Mouse (Mus musculus): ENCODE results near the gene Fyttd1. TPM values are rescaled to one million over a fixed set of nuclear protein-coding genes. Genes with fewer than 3 reads are reported as not detected.
A peak's percentile ranks its signal among the peaks of the same experiment; 100 is the strongest.

Gene Fyttd1
- polyA plus RNA-seq, 1 experiment from 2014 or later = 66.5 TPM

DNA sequence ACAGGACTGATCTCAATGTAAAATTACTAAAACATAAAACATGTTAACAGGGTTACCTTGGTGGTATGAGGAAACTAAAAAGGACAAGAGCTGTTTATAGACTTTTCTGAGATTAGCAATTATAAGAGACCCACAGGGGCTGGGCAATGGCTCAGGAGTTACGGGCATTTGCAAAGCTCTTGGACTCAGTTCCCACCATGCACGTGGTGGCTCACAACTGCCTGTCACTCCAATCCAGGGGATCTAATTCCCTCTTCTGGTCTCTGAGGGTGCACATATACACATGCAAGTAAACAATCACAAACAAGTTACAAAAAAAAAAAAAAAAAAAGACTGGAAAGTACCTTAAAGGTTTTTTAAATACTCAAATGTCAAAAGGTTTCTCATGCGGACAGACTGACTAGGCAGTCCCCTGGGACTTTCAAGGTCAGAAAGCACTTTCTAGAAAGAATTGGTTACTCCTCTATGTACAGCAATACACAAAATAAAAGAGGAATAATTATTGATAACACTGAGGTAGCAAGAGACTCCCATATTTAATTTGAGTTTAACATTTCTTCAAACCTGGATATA is 15.4 kb upstream of the Fyttd1 start:
- no peak overlapping the region for H3K4me2 ChIP-seq (replicated peaks; ENCODE audit: low read depth)
- ATAC-seq (ENCODE audit: low FRiP score, low TSS enrichment) = no peak
- H3K27ac ChIP-seq (replicated peaks) = no peak overlapping the region
- H3K4me1 ChIP-seq (replicated peaks; ENCODE audit: control insufficient read depth, insufficient read depth) = no peaks in the 10 kb centered on the region; the same call in 1 of the 2 replicates
- H3K36me3 ChIP-seq (ENCODE audit: control insufficient read depth, insufficient read depth, low read length) = no peaks in the 10 kb centered on the region
- 93% methylated on average over 3 of the region's 3 CpGs for WGBS
- no peak for TF ChIP-seq EP300 (optimal IDR thresholded peaks at IDR 0.05)
- no peaks in the 10 kb centered on the region for H3K9me3 ChIP-seq (ENCODE audit: control insufficient read depth, low read length)
- H3K4me3 ChIP-seq (ENCODE audit: low read depth, low read length) = no peak overlapping the region
- H3K27me3 ChIP-seq (ENCODE audit: control insufficient read depth, insufficient read depth, low read length) = no peaks in the 10 kb centered on the region
- no peak overlapping the region for H3K9ac ChIP-seq (ENCODE audit: low read length)
- DNase-seq (ENCODE audit: low spot score) = no peak

DNA sequence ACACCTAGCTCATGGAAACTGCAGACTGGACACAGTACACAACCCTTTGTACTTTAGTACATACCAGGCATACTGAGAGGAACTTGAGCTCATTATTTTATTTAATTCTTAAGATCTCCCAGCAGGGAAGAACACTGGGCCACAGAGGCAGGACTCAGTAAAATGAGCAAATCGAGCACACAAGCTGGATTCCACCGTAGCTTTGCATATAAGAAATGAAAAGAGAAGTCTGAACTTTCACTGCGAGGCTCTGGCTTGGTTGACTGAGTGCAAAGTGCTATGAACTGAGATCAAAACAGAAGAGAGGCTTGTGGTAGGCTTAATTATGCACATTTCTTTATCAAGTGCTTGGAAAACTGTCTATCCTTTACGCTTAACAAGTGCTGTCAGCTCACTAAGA is 11.9 kb upstream of the Fyttd1 start:
- TF ChIP-seq EP300 (optimal IDR thresholded peaks at IDR 0.05) (no peak), CTCF (IDR thresholded peaks at IDR 0.05; ENCODE audit: low read depth) (no peak)
- no peaks in the 10 kb centered on the region for H3K9me3 ChIP-seq (ENCODE audit: control insufficient read depth, low read length)
- H3K27me3 ChIP-seq (ENCODE audit: control insufficient read depth, insufficient read depth, low read length) = no peaks in the 10 kb centered on the region
- no peaks in the 10 kb centered on the region for H3K36me3 ChIP-seq (ENCODE audit: control insufficient read depth, insufficient read depth, low read length)
- no peak overlapping the region for H3K9ac ChIP-seq (ENCODE audit: low read length)
- ATAC-seq (ENCODE audit: low FRiP score, low TSS enrichment) (no peak), DNase-seq (ENCODE audit: low spot score) (no peak)
- peaks cover 2% of the 10 kb centered on the region; the same call in 1 of the 2 replicates for H3K4me1 ChIP-seq (replicated peaks; ENCODE audit: control insufficient read depth, insufficient read depth)
- H3K4me3 ChIP-seq (ENCODE audit: low read depth, low read length) = no peak overlapping the region
- WGBS = 78% methylated on average over 4 of the region's 4 CpGs
- no peak overlapping the region for H3K4me2 ChIP-seq (replicated peaks; ENCODE audit: low read depth)
- H3K27ac ChIP-seq (replicated peaks) = no peak overlapping the region

DNA sequence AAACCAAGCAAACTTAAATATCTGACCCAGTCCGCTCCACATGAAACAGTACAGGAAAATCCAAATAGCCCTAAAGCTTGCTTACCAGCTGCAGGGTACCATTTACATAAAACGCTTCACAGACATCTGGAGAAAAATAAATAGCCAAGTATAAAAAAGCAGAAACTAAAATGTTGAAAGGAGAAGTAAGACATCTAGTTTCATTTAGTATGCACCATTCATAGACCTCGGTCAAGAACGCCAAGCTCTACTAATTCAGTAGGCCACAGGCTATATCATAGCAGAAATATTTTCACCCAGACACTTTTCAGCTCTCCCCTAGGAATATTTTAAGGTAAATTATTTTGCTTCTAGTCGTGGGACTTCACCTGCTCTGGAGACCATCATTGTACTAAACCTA is 10.6 kb upstream of the Fyttd1 start:
- Histone ChIP-seq H3K27ac (replicated peaks) (no peak overlapping the region), H3K4me2 (replicated peaks; ENCODE audit: low read depth) (no peak overlapping the region), H3K27me3 (ENCODE audit: control insufficient read depth, insufficient read depth, low read length) (no peaks in the 10 kb centered on the region), H3K9ac (ENCODE audit: low read length) (no peak overlapping the region), H3K36me3 (ENCODE audit: control insufficient read depth, insufficient read depth, low read length) (no peaks in the 10 kb centered on the region), H3K4me3 (ENCODE audit: low read depth, low read length) (no peak overlapping the region), H3K9me3 (ENCODE audit: control insufficient read depth, low read length) (no peaks in the 10 kb centered on the region), H3K4me1 (replicated peaks; ENCODE audit: control insufficient read depth, insufficient read depth) (peaks cover 2% of the 10 kb centered on the region; the same call in 1 of the 2 replicates)
- TF ChIP-seq EP300 (optimal IDR thresholded peaks at IDR 0.05) = no peak
- TF ChIP-seq CTCF (IDR thresholded peaks at IDR 0.05; ENCODE audit: low read depth) = no peak
- 79% methylated on average over 5 of the region's 5 CpGs for WGBS
- ATAC-seq (ENCODE audit: low FRiP score, low TSS enrichment) (no peak), DNase-seq (ENCODE audit: low spot score) (no peak)

DNA sequence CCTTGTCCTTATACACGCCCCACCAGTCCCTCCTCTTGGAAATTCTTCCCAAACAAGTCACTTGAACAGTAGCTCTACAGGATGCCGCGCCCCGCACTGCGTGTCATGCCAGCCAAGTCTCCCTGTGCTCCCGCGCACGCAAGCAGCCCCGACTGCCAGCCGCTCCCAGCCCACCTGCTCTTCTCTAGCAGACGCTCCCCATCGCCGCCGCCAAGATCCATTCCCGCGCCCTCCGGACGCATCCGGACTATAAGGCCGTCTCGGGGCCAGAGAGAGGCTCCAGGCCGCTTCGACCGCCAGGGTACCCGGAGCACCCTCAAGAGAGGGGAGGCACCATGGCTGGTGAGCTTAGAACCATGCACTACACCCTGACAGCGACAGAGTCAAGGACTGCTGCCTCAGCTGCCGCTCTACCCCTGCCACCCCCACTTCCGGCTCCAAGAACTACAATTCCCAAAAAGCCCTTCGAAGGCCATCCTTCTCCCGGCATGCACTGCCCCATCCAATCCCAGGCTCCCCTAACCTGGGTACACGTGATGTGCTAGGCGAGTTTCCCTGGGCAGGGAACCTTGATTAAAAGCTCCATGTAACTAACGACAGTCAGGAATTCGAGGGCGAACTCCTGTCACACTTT is 9.3 kb upstream of the Fyttd1 start:
- TF ChIP-seq CTCF (IDR thresholded peaks at IDR 0.05; ENCODE audit: low read depth) (no peak; the same call in 1 of the 2 replicates), EP300 (optimal IDR thresholded peaks at IDR 0.05) (peak; percentile 45)
- H3K9ac ChIP-seq (ENCODE audit: low read length) = peak overlapping the region; percentile 83
- peak; percentile 92 for DNase-seq (ENCODE audit: low spot score)
- under 1% methylated on average over 35 of the region's 35 CpGs for WGBS
- H3K36me3 ChIP-seq (ENCODE audit: control insufficient read depth, insufficient read depth, low read length) = no peaks in the 10 kb centered on the region
- peak overlapping the region; percentile 89 for H3K4me3 ChIP-seq (ENCODE audit: low read depth, low read length)
- ATAC-seq (ENCODE audit: low FRiP score, low TSS enrichment) = peak; percentile 98
- peak overlapping the region; percentile 79 for H3K4me2 ChIP-seq (replicated peaks; ENCODE audit: low read depth)
- H3K27ac ChIP-seq (replicated peaks) = peak overlapping the region; percentile 93
- no peaks in the 10 kb centered on the region for H3K9me3 ChIP-seq (ENCODE audit: control insufficient read depth, low read length)
- no peaks in the 10 kb centered on the region for H3K27me3 ChIP-seq (ENCODE audit: control insufficient read depth, insufficient read depth, low read length)
- peaks cover 2% of the 10 kb centered on the region; the same call in 1 of the 2 replicates for H3K4me1 ChIP-seq (replicated peaks; ENCODE audit: control insufficient read depth, insufficient read depth)

DNA sequence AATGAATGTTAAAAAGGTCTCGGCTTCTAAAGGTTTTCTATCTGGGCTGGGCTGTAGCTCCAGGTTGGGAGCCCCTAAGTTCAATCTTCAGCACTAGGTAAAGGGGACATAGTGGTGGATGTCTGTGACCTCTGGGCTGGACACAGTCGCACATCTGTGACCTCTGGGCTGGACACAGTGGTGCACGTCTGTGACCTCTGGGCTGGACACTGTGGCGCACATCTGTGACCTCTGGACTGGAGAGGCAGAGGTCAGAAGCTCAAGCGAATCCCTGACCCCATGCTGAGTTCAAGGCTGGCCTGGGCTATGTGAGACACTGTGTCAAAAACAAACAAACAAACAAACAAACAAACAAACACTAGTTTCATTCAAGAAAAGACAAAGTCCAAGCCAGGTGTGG is 7.1 kb upstream of the Fyttd1 start:
- Histone ChIP-seq H3K27ac (replicated peaks) (no peak overlapping the region), H3K36me3 (ENCODE audit: control insufficient read depth, insufficient read depth, low read length) (no peaks in the 10 kb centered on the region), H3K9me3 (ENCODE audit: control insufficient read depth, low read length) (no peaks in the 10 kb centered on the region), H3K4me1 (replicated peaks; ENCODE audit: control insufficient read depth, insufficient read depth) (peaks cover 2% of the 10 kb centered on the region; the same call in 1 of the 2 replicates), H3K9ac (ENCODE audit: low read length) (no peak overlapping the region), H3K4me2 (replicated peaks; ENCODE audit: low read depth) (no peak overlapping the region), H3K4me3 (ENCODE audit: low read depth, low read length) (no peak overlapping the region), H3K27me3 (ENCODE audit: control insufficient read depth, insufficient read depth, low read length) (no peaks in the 10 kb centered on the region)
- TF ChIP-seq CTCF (IDR thresholded peaks at IDR 0.05; ENCODE audit: low read depth) (no peak), EP300 (optimal IDR thresholded peaks at IDR 0.05) (no peak)
- DNase-seq (ENCODE audit: low spot score) (no peak), ATAC-seq (ENCODE audit: low FRiP score, low TSS enrichment) (no peak)
- 69% methylated on average over 5 of the region's 5 CpGs for WGBS

DNA sequence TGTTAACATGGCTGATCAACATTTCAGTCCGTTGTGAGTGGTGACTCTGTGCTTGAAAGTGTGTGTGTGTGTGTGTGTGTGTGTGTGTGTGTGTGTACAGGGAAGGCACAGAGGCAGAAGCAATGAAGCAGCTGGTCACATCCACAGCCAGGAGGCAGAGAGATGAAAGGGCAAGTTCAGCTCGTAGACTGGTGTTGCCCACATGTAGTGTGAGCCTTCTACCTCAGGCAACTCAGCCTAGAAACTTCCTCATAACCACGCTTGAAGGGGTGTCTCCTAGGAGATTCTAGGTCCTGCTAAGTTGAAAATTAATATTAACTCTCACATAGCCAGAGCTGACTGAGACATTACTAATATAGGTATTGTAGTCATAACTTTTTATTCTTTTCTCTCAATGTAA is 3.9 kb upstream of the Fyttd1 start:
- Histone ChIP-seq H3K9me3 (ENCODE audit: control insufficient read depth, low read length) (no peaks in the 10 kb centered on the region), H3K27me3 (ENCODE audit: control insufficient read depth, insufficient read depth, low read length) (no peaks in the 10 kb centered on the region), H3K4me2 (replicated peaks; ENCODE audit: low read depth) (no peak overlapping the region), H3K4me3 (ENCODE audit: low read depth, low read length) (no peak overlapping the region), H3K36me3 (ENCODE audit: control insufficient read depth, insufficient read depth, low read length) (no peaks in the 10 kb centered on the region), H3K27ac (replicated peaks) (no peak overlapping the region), H3K9ac (ENCODE audit: low read length) (no peak overlapping the region), H3K4me1 (replicated peaks; ENCODE audit: control insufficient read depth, insufficient read depth) (no peaks in the 10 kb centered on the region)
- WGBS = 46% methylated on average over 3 of the region's 3 CpGs
- ATAC-seq (ENCODE audit: low FRiP score, low TSS enrichment) = no peak
- TF ChIP-seq CTCF (IDR thresholded peaks at IDR 0.05; ENCODE audit: low read depth) (no peak), EP300 (optimal IDR thresholded peaks at IDR 0.05) (no peak)
- DNase-seq (ENCODE audit: low spot score) = no peak

Measured in stomach, postnatal 0 days (tissue).